ENCODE assay signal across 8 mouse cellular contexts in genomic region chr3:52104208-52104607, GRCm38 (mm10). TPM values are rescaled to one million over a fixed set of nuclear protein-coding genes. Genes with fewer than 3 reads are reported as not detected.
DNase-seq lines count a peak whose midpoint lies in the region; ATAC-seq and TF ChIP-seq lines count a peak whose summit lies in the region.

No protein-coding gene starts in this region.

- no peak for TF ChIP-seq CTCF in spleen, adult 2 months (IDR thresholded peaks at IDR 0.05; ENCODE audit: extremely low read depth, insufficient read depth, insufficient read length, insufficient replicate concordance)

- H3K4me2 ChIP-seq in liver, embryonic 11.5 days = peak overlapping the region; percentile 93

- TF ChIP-seq POLR2A in spleen, adult 2 months (IDR thresholded peaks at IDR 0.05; ENCODE audit: low read depth, low read length) = no peak

- H3K9me3 ChIP-seq in erythroblast, embryonic 14.5 days (ENCODE audit: control insufficient read depth, low read length) = no peaks in the 10 kb centered on the region
- H3K9me3 ChIP-seq in liver, embryonic 11.5 days (ENCODE audit: control insufficient read depth, low read length) = no peaks in the 10 kb centered on the region

- DNase-seq in spleen, adult 2 months (ENCODE audit: low read depth in 1 of 2, low spot score in 2 of 2) = no peak
- no peak for DNase-seq in spleen, postnatal 4 days (ENCODE audit: low spot score in 2 of 2)
- DNase-seq in liver, embryonic 11.5 days (ENCODE audit: low spot score) = no peak
- peak; percentile 11 for DNase-seq in telencephalon, adult 2 months (ENCODE audit: low read depth, low spot score)
- DNase-seq in right cerebral cortex, adult 18-20 months = no peak
- no peak for DNase-seq in right cerebral cortex, postnatal 36 days (ENCODE audit: low spot score in 2 of 2)

- H3K27me3 ChIP-seq in erythroblast, embryonic 14.5 days (ENCODE audit: control insufficient read depth) = peaks cover 23% of the 10 kb centered on the region
- H3K27me3 ChIP-seq in spleen, adult 2 months (ENCODE audit: control insufficient read depth, insufficient read depth, low read length) = no peaks in the 10 kb centered on the region
- no peaks in the 10 kb centered on the region for H3K27me3 ChIP-seq in liver, embryonic 11.5 days (replicated peaks; ENCODE audit: control insufficient read depth, insufficient read depth, low read length)

- no peaks in the 10 kb centered on the region for H3K36me3 ChIP-seq in erythroblast, embryonic 14.5 days (ENCODE audit: control insufficient read depth)
- H3K36me3 ChIP-seq in spleen, adult 2 months (ENCODE audit: control insufficient read depth, insufficient read depth, low read length) = no peaks in the 10 kb centered on the region
- no peaks in the 10 kb centered on the region for H3K36me3 ChIP-seq in liver, embryonic 11.5 days (ENCODE audit: control insufficient read depth, insufficient read depth, low read length)

- H3K27ac ChIP-seq in spleen, adult 2 months (ENCODE audit: insufficient read depth, low read length) = peak overlapping the region; percentile 60
- peak overlapping the region; percentile 91 for H3K27ac ChIP-seq in liver, embryonic 11.5 days (ENCODE audit: low read depth, low read length)

- peak overlapping the region; percentile 71 for H3K4me3 ChIP-seq in erythroblast, embryonic 14.5 days (replicated peaks)
- H3K4me3 ChIP-seq in spleen, adult 2 months (ENCODE audit: extremely low read depth, insufficient read depth, insufficient read length) = peak overlapping the region; percentile 84
- H3K4me3 ChIP-seq in liver, embryonic 11.5 days (ENCODE audit: low read depth, low read length) = peak overlapping the region; percentile 66

- no peak for ATAC-seq in erythroblast, adult 5-6 weeks (replicated peaks; ENCODE audit: low FRiP score, poor library complexity, severe bottlenecking)
- no peak for ATAC-seq in liver, embryonic 11.5 days (replicated peaks; ENCODE audit: low FRiP score)

- peaks cover 37% of the 10 kb centered on the region for H3K4me1 ChIP-seq in erythroblast, embryonic 14.5 days (ENCODE audit: control insufficient read depth)
- H3K4me1 ChIP-seq in spleen, adult 2 months (ENCODE audit: control insufficient read depth, insufficient read depth, insufficient read length) = peaks cover 9% of the 10 kb centered on the region; the same call in 1 of the 2 replicates
- peaks cover 5% of the 10 kb centered on the region for H3K4me1 ChIP-seq in liver, embryonic 11.5 days (replicated peaks; ENCODE audit: control insufficient read depth, insufficient read depth, low read length)

- WGBS in spleen, adult 2 months = under 1% methylated on average over 16 of the region's 16 CpGs
- under 1% methylated on average over 16 of the region's 16 CpGs for WGBS in liver, embryonic 11.5 days

- peak overlapping the region; percentile 66 for H3K9ac ChIP-seq in liver, embryonic 11.5 days (ENCODE audit: low read depth, low read length)

RNA-seq across cellular contexts. Expression of gene Maml3, which starts 0.7 kb away (rescaled TPM):
- polyA plus RNA-seq in erythroblast, embryonic 14.5 days (2012) = 0.03 and 0.04 TPM in 2 replicates
- 1.7 and 3.3 TPM in 2 replicates for total RNA-seq in erythroblast, adult 5-6 weeks (2015; ENCODE audit: low replicate concordance)
- total RNA-seq in erythroblast, adult 5-6 weeks (2017; ENCODE audit: low replicate concordance) = 0.84 and 1.3 TPM in 2 replicates
- polyA plus RNA-seq in spleen, adult 2 months (2012; rRNA removed) = 2.7 and 3.4 TPM in 2 replicates
- polyA plus RNA-seq in liver, embryonic 11.5 days (2014; fragmentation: Nextera tagmentation; extraction: Ambion mirVana) = 2.9 and 3.1 TPM in 2 replicates
